Mouse (Mus musculus) brain, embryonic 14.5 days (tissue): ENCODE data around the gene Gm128.

Experiments
- CTCF ChIP-seq: fragments of 200-500 bp; IDR thresholded peaks from 2 replicates; pipeline ENCODE4 v1.5.1; 2012; ENCODE audit warnings: inconsistent platforms, mild to moderate bottlenecking, moderate library complexity, borderline replicate concordance; ENCODE audit not compliant: insufficient read depth, insufficient read length; ENCODE audit errors: extremely low read depth
- POLR2A ChIP-seq: fragments of 200-500 bp; IDR thresholded peaks from 2 replicates; pipeline ENCODE4 v1.6.1; 2012; ENCODE audit warnings: mild to moderate bottlenecking, inconsistent platforms, borderline replicate concordance; ENCODE audit not compliant: poor library complexity, insufficient read depth, insufficient read length, severe bottlenecking; ENCODE audit errors: extremely low read depth

DNA sequence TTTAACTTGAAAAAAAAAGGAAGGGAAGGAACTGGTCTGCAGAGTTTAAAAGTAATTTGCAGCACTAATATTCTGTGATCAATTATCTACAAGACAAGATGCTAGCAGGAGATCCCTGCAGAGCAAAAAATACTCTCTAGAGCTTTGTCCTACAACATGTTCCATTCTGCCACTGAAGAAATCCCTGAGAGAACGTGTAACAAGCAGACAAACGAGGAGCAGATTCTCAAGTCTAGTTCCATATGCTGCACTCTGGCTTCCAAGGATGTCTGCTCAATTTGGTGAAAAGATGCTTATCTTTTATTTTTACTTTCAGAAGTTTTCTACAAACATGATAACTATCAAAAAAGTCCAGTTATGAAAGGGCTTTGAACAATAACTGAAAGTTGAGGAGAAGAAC lies 40.8 kb downstream of the Gm128 start:
- TF ChIP-seq CTCF, result no peak
- no peak for TF ChIP-seq POLR2A
